Mouse (Mus musculus): ENCODE data around the gene Zfp617. TPM values are rescaled to one million over a fixed set of nuclear protein-coding genes. Genes with fewer than 3 reads are reported as not detected.
A peak's percentile ranks its signal among the peaks of the same experiment; 100 is the strongest.
"Not testable (repeated sequence)": the region's sequence is repeated elsewhere in the genome, so short reads cannot be mapped to it uniquely, and the experiment has no call there.

Gene Zfp617
- total RNA-seq, 1 experiment from 2014 or later = 17.3 TPM

DNA sequence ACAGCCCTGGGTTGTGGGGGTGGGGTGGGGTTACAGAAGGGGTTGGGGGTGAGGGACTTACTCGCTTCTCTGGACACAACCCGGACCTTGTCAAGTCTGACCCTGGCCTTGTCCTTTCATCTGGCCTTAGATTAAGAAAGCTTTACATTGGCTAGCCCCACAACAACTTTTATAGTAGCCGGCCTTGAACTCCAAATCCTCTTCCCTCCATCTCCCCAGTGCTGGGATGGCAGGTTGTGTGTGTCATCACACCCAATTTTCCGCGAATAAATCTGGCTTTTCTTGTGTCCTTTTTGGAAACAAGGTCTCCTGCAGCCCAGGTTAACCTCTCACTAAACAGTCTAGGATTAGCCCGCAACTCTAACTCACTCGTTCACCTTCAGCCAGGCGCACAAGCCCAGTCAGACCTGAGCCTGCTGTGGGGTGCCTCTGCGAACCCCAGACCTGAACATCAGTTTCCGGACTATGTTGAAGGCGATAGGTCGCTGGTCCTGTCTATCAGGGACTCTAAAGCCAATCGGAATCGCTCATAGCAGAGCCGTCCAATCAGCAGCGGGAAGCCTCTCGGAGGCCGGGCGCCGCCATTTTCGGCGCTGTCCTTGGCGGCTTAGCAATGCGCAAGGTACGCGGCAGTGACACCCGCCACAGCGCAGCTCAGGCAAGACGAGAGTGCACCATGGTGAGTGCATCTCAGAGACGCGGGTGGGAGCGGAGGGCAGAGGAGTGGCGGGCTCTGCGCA is 42.2 kb downstream of the Zfp617 start, which contains the start of gene Zfp961:
Zfp961 (plus strand) TSS at position 557 of the 740 bp plus-strand sequence.
- peak; percentile 100 for ATAC-seq (replicated peaks; ENCODE audit: insufficient number of reproducible peaks, low FRiP score, low TSS enrichment, poor library complexity, severe bottlenecking)

DNA sequence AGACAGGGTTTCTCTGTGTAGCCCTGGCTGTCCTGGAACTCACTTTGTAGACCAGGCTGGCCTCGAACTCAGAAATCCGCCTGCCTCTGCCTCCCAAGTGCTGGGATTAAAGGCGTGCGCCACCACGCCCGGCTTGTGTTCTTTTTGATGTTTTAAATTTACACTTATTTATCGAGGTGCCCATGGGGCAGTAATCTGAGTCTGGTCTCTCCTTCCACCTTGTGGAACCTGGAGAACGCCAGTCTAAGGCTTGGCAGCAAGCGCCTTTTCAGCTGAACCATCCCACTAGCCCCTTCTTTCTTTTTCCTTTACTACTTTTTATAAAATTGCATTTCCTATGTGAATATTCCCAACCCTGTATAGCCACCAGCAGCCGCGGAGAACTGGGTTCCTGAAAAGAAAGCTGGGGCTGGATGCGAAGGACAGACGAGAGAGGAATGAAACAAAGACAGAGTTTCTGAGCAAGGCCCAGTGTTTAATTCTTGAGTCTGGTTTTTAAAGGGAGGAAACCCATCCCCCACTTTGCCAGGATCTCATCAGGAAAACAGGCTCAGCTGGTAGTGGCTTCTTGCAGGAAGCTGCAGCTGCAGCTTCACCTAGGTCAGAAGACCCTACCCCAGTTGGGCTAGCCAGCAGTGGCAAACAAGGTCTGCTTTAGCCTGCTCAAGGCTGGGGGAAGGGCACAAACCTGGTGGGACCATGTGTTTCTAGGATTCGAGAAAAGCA is 43.2 kb downstream of the Zfp617 start:
- no peak for ATAC-seq (replicated peaks; ENCODE audit: insufficient number of reproducible peaks, low FRiP score, low TSS enrichment, poor library complexity, severe bottlenecking)

DNA sequence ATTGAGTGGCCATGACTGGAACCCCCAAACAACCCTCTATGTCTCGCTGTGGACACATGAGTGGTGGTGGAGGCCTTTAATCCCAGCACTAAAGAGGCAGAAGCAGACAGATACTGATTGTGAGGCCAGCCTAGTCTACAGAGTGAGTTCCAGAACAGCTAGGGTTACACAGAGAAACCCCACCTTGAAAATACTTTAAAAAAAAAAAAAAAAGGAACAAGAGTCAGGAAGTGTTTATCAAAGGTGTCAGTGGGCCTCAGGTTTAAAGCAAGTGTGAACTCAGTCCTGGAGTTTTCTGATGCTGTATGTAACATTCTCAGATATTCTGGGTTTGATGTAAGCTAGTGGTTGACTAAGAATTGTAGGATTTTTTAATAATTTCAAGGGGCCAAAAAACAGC is 44.1 kb downstream of the Zfp617 start:
- ATAC-seq (replicated peaks; ENCODE audit: insufficient number of reproducible peaks, low FRiP score, low TSS enrichment, poor library complexity, severe bottlenecking) = no peak

DNA sequence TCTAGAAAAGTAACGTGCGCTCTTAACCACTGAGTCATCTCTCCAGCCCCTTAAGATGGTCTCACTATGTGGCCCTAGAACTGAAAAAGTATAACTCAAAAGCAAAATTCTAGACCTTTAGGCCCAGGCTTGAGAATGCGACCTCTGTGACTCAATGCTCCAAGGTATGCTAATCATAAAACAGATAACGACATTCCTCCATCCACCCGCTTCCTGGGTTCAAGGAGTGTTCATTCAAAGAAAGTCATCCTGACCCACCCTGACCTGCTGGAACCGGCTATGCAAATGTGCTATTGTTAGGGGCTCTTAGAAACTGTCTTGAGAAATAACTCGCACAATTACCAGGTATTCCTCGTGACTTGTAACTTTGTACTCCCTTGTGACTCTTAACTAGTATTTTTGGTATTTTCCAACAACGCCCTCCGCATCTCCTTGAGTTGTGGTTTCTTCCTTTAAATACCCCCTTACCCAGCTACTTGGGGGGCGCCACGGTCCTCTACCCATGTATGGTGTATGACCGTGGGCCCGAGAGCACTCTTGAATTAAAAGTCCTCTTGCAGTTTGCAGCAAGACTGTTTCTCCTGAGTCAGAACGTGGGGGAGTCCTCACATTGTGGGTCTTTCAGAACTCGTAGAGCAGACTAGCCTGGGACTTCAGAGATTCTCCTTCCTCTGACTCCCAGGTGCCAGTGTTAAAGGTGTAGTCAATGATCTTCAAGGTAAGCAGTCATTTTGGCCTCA is 44.7 kb downstream of the Zfp617 start:
- not testable (repeated sequence) for ATAC-seq (replicated peaks; ENCODE audit: insufficient number of reproducible peaks, low FRiP score, low TSS enrichment, poor library complexity, severe bottlenecking)

DNA sequence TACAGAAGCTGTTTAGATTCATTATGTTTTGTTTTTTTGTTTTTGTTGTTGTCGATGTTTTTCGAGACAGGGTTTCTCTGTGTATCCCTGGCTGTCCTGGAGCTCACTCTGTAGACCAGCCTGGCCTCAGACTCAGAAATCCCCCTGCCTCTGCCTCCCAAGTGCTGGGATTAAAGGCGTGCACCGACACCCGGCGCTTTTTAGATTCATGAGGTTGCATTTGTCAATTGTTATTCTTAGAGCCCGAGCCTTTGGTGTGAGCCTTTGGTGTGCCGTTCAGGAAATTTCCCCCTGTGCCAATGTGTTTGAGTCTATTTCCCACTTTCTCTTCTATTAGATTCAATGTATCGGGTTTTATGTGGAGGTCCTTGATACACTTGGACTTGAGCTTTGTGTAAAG is 46.2 kb downstream of the Zfp617 start:
- no peak for ATAC-seq (replicated peaks; ENCODE audit: insufficient number of reproducible peaks, low FRiP score, low TSS enrichment, poor library complexity, severe bottlenecking)

DNA sequence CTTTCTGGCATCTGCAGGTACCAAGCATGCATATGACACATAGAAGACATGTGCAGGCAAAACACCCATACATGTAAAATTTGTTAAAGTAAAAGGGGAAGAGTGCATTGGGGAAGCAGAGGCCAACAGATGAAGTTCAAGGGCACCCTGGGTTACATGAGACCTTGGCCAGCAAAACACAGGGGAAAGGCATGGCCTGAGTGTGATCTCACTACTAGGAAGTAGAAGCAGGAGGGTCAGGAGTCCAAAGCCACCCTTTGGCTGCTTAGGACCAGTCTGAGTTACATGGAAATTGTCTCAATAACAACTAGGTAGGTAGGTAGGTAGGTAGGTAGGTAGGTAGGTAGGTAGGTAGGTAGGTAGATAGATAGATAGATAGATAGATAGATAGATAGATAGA is 52.0 kb downstream of the Zfp617 start:
- ATAC-seq (replicated peaks; ENCODE audit: insufficient number of reproducible peaks, low FRiP score, low TSS enrichment, poor library complexity, severe bottlenecking) = no peak

DNA sequence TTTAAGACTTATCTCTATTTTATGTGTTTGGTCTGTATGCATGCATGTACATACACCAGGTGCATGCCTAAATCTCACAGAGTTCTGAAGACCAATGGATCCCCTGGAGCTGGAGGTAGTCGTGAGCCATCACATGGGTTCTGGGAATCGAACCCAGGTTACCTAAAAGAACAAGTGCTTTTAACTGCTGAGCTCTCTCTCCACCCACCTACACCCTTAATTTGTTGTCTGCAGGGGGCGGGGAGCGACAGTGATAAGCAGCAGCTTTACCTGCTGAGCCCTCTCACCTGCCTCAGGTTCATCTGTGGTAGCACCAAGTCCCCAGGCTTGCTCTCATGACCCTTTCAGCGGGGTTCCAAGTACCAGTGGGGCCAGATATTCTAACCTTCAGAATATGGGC is 53.4 kb downstream of the Zfp617 start:
- ATAC-seq (replicated peaks; ENCODE audit: insufficient number of reproducible peaks, low FRiP score, low TSS enrichment, poor library complexity, severe bottlenecking) = no peak

DNA sequence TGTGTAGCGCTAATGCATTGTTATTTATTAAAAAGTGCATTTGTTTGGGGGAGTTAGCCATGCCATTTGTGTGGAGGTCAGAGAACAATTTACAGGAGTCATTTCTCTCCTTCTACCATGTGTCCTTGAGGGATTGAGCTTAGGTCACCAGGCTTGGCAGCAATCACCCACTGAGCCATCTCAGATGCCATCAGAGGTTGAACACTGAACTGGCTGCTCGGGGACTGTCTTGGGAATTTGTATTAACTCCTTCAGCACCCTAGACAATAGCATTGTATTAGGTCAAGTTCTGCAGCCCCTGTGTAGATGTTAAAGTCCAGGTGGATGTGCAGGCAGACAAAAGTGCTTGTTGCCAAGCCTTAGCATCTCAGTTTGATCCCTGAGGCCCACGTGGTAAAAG is 55.6 kb downstream of the Zfp617 start:
- no peak for ATAC-seq (replicated peaks; ENCODE audit: insufficient number of reproducible peaks, low FRiP score, low TSS enrichment, poor library complexity, severe bottlenecking)

DNA sequence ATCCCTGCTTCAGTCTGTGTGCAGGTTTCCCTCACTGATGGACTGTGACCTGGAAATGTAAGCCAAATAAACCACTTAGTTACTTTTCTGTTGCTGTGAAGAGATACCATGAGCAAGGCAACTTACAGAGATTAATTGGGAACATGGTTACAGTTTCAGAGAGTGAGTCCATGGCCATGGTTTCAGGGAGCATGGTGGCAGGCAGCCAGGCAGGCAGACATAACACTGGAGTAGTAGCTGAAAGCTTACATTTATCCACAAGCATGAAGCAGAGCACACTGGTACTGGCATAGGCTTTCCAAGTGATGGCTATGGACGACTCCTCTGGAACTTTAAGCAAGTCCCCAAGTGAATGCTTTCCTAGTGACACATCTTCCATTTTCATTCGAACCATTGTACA is 56.7 kb downstream of the Zfp617 start:
- ATAC-seq (replicated peaks; ENCODE audit: insufficient number of reproducible peaks, low FRiP score, low TSS enrichment, poor library complexity, severe bottlenecking) = no peak

DNA sequence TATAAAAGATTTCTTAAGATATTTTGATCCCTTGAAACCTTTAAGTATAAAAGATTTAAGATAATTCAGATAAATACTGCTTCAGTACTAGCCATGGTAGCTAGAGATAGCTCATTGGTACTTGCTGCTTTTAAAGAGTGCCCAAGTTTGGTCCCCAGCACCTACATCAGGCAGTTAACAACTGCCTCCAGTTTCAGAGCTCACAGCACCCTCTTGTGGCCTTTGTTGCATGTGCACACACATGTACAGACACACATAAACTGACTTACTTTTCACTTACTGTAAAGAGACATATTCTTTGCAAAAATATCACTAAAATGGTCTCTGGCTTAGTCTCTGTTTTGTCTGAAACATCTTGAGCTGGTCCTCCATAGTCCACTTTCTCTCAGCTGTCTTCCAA is 58.0 kb downstream of the Zfp617 start:
- no peak for ATAC-seq (replicated peaks; ENCODE audit: insufficient number of reproducible peaks, low FRiP score, low TSS enrichment, poor library complexity, severe bottlenecking)

DNA sequence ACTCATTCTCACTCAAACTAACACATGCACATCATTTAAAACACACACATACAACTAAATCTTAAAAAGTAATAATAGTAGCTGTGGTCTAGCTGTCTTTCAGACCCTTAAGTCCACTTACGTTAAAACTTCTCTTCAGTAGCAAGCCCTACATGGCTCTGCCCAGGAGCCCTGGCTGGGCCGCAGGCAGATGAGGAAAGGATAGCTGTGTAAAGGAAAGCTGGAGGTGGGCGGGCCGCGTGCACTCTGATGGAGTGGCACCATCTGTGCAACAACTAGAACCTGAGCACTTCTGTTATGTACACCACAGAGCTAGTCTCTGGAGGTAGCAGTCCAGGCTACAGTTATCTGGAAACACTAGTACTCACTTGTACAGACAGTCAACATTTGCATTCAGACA is 58.8 kb downstream of the Zfp617 start:
- ATAC-seq (replicated peaks; ENCODE audit: insufficient number of reproducible peaks, low FRiP score, low TSS enrichment, poor library complexity, severe bottlenecking) = no peak

DNA sequence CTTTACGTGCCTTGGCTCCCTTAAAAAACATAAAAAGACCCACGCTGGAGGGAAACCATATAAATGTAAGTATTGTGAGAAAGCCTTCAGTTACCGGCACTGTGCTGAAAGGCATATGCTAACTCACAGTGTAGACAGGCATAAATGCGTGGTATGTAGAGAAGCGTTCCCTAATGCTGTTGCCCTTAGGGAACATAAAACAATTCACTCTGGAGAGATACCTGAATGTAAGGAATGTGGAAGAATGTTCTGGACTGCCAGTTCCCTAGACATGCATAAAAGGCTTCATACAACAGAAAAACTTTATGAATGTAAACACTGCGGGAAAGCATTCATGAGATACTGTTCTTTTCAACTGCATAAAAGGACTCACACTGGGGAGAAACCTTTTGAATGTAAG is 59.7 kb downstream of the Zfp617 start:
- no peak for ATAC-seq (replicated peaks; ENCODE audit: insufficient number of reproducible peaks, low FRiP score, low TSS enrichment, poor library complexity, severe bottlenecking)

DNA sequence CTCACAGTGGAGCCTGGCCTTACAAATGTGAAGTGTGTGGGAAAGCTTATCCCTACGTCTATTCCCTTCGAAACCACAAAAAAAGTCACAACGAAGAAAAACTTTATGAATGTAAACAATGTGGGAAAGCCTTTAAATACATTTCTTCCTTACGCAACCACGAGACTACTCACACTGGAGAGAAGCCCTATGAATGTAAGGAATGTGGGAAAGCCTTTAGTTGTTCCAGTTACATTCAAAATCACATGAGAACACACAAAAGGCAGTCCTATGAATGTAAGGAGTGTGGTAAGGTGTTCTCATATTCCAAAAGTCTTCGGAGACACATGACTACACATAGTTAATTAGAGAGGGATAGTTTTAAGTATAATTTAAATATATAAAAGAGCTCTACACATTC is 60.2 kb downstream of the Zfp617 start:
- no peak for ATAC-seq (replicated peaks; ENCODE audit: insufficient number of reproducible peaks, low FRiP score, low TSS enrichment, poor library complexity, severe bottlenecking)

DNA sequence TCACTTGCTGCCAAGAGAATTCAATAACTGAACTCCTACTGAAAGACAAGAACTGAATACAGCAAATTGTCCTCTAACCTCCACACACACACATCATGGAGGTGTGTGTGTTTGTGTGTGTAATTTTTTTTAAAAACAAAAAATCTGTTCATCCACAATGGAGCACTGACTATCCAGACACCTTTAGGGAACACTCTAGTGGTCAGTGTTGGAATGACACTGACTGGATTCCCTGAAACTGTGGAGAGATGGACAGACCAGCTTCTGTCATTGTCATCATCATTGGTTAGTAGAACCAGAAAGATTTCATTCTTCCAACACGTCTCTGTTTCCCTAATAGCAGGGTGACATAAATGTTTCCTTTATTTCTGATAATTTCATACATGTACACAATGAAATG is 63.5 kb downstream of the Zfp617 start:
- ATAC-seq (replicated peaks; ENCODE audit: insufficient number of reproducible peaks, low FRiP score, low TSS enrichment, poor library complexity, severe bottlenecking) = no peak

DNA sequence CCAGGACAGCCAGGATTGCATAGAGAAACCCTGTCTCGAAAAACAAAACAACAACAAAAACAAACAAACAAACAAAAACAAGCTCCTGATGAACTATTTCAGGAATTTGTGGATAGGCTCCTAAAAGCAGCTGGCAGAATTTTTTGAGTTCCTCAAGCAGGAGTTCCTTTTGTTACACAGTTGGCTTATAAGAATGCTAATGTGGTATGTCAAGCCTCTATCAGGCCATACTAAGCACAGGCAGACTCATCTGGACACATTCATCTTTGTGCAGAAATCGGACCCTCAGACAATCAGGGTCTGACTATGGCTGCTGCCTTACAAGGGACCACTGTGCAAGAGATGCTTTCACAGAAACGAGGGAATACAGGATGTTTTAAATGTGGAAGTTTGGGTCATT is 65.8 kb downstream of the Zfp617 start:
- ATAC-seq (replicated peaks; ENCODE audit: insufficient number of reproducible peaks, low FRiP score, low TSS enrichment, poor library complexity, severe bottlenecking) = no peak

DNA sequence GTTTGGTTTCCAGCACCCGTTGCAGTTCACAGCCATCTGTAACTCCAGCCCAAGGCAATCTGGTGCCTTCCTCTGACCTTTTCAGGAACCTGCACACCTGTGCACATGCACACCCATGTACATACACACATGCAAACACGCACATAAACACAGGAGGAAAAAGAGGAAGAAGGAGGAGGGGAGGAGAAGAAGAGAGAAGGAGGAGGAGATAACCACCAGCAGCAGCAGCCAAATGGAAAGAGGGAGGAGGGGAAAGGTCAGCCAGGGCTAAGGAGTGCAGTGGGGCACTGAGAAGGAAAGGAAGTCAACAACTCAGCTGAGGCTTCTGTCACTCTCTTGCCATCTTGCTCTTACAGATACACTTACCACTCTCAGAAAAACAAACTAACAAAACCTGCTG is 72.6 kb downstream of the Zfp617 start:
- peak; percentile 35 for ATAC-seq (replicated peaks; ENCODE audit: insufficient number of reproducible peaks, low FRiP score, low TSS enrichment, poor library complexity, severe bottlenecking)

DNA sequence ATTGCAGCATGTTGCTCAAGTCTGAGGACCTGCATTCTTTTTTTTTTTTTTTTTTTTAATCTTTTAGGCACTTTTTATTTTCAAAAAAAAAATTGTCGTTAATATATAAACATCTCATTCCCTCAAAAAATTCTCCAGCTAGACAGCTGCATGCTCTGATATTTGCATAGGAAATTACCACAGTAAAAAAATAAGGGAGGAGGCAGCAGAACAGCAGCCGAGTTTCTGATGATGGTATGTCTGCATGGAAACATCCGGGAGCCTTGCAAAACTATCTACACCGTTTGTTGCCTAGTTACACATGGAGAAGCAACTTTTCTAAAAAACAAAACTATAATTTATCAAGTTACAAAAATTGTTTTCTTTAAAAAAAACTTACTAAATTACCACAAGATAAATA is 73.0 kb downstream of the Zfp617 start:
- no peak for ATAC-seq (replicated peaks; ENCODE audit: insufficient number of reproducible peaks, low FRiP score, low TSS enrichment, poor library complexity, severe bottlenecking)
